Mouse (Mus musculus): ENCODE data around the gene Arhgef3. TPM values are rescaled to one million over a fixed set of nuclear protein-coding genes. Genes with fewer than 3 reads are reported as not detected.

Arhgef3 gene
- total RNA-seq, 1 experiment from 2014 or later: 34.2 TPM

DNA sequence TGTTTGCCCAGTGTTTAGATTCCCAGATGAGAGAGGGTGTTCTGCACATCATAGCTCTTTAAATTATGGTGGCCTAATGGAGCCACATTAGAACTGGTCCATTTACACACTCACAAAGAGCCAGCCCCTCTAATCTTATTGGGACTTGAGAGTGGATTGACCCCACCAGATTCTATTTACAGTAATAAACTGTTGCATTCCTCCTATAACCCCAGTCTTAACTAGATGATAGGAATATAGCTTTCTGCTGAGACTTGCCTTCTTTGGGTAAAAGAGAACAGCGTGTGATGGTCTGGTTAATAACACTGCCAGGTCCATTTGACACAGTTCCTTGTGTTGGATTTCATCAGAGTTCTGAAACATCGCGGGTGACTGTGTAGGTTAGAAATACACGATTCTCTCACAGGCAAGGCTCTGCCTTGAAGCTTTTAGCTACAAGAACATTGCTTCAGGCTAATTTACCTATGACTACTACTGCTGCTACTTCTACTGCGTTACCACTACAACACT, 268.7 kb downstream of the Arhgef3 start:
- DNase-seq: no peak

DNA sequence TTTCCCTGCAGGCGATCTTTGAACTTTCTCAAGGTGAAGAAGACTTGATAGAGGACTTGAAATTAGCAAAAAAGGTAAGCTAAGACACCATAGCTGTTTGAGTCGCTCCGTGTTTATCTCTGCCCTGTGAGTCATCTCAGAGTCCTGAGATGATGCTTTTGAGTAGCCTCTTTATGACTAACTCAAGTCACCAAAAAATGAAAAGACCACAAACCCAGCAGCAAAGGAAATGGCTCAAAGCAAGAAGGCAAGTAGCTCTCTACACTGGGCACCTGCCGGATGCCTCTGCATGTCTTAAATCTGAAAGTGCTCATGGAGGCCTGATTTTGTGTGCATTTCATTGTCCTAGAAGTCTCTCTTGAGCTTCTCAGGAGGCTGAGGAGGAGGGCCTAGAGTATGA, 269.4 kb downstream of the Arhgef3 start:
- DNase-seq: no peak

- no peak for DNase-seq
These were observed 273.9 kb downstream of the Arhgef3 start for GRCm38 (mm10) chr14:27388616-27389015.

GRCm38 (mm10) chr14:27389722-27390121, 275.0 kb downstream of the Arhgef3 start:
- DNase-seq: no peak

- no peak for DNase-seq
These were observed 276.0 kb downstream of the Arhgef3 start for GRCm38 (mm10) chr14:27390663-27391062.

GRCm38 (mm10) chr14:27391776-27392308, 277.1 kb downstream of the Arhgef3 start:
- no peak for DNase-seq

GRCm38 (mm10) chr14:27392660-27393059, 278.0 kb downstream of the Arhgef3 start:
- DNase-seq: no peak

- no peak for DNase-seq
These were observed 279.1 kb downstream of the Arhgef3 start for GRCm38 (mm10) chr14:27393806-27394205.

DNA sequence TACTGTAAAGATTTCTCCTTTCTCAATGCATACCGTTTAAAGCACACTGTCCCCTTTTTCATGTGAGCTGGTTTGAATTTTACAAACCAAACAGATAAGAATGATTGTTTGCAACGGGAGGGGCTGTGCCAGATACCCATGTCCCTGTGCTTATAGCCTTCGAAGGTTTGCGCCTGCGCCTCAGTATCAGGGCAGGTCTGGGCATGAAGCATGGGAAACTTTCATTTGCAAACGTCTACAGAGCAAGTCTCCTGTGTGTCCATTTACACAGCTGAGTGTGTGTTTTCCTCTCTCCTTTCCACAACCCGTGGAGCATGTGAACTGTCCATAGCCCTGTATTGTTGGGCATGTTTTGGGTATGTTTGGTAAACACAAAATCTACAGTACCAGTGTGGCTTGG, 281.7 kb downstream of the Arhgef3 start:
- DNase-seq: no peak

- peak; percentile 17 for DNase-seq
These were observed 282.8 kb downstream of the Arhgef3 start for GRCm38 (mm10) chr14:27397526-27397925.

- DNase-seq: no peak
These were observed 285.8 kb downstream of the Arhgef3 start for GRCm38 (mm10) chr14:27400495-27400894.

- DNase-seq: no peak
These were observed 287.1 kb downstream of the Arhgef3 start for GRCm38 (mm10) chr14:27401717-27402278.

- DNase-seq: no peak
These were observed 287.9 kb downstream of the Arhgef3 start for GRCm38 (mm10) chr14:27402332-27403250.

GRCm38 (mm10) chr14:27405452-27405851, 290.8 kb downstream of the Arhgef3 start:
- DNase-seq: no peak

DNA sequence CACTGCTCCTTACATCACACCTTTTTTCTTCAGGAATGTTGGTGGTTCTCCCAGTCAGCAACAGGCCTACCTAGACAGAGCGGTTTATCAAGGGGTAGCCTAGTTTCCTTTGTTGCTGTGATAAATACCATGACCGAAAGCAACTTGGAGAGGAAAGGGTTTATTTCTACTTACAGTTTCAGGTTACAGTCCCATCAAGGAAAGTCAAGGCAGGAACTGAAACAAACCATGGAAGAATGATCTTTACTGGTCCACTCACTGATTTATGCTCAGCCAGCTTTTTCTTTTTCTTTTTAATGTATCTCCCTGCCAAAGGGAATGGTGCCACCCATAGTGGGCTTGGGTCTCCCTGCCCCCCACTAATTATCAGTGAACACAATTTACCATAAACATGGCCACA, 291.2 kb downstream of the Arhgef3 start:
- DNase-seq: no peak

GRCm38 (mm10) chr14:27408240-27408639, 293.5 kb downstream of the Arhgef3 start:
- peak; percentile 16 for DNase-seq

- DNase-seq: no peak
These were observed 295.0 kb downstream of the Arhgef3 start for GRCm38 (mm10) chr14:27409662-27410061.

GRCm38 (mm10) chr14:27411492-27411891, 296.8 kb downstream of the Arhgef3 start:
- DNase-seq: no peak

GRCm38 (mm10) chr14:27412699-27413098, 298.0 kb downstream of the Arhgef3 start:
- no peak for DNase-seq

GRCm38 (mm10) chr14:27413961-27414360, 299.3 kb downstream of the Arhgef3 start:
- DNase-seq: peak; percentile 17

DNA sequence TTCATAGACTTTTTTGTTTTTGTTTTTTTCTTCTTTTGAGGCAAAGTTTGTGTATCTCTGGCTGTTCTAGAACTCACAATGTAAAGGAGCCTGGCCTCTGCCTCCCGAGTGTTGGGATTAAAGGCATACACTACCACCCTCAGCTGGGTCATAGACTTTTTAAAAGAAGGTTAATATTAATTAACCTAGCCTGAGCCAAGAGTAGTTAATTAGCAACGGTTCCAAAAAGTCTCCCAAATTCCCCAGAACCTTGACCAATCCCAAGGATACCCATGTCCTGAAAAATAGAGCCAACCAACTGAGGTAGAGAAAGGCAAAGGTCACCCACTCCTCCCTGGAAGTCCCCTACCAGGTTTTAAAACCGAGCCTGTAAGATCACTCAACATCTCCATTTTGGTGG, 306.1 kb downstream of the Arhgef3 start:
- no peak for DNase-seq

- DNase-seq: no peak
These were observed 307.6 kb downstream of the Arhgef3 start for GRCm38 (mm10) chr14:27422301-27422700.

GRCm38 (mm10) chr14:27428573-27428972, 313.9 kb downstream of the Arhgef3 start, which contains the start of gene Fam208a:
Fam208a (plus strand) TSS chr14:27428834.
- DNase-seq: peak; percentile 96

All from adrenal gland, postnatal 14 days (tissue).